Mouse (Mus musculus) macrophage (primary cell): ENCODE results near the gene Gnas. TPM values are rescaled to one million over a fixed set of nuclear protein-coding genes. Genes with fewer than 3 reads are reported as not detected.

Source experiments
- H3K27ac ChIP-seq: fragments of 350-480 bp; formaldehyde crosslinking; 2 replicates; pipeline ENCODE4 v1.9.0; 2021
- H3K36me3 ChIP-seq: fragments of 350-480 bp; formaldehyde crosslinking; 2 replicates; pipeline ENCODE4 v1.9.0; 2021; ENCODE audit errors: inconsistent target
- H3K4me3 ChIP-seq: fragments of 350-480 bp; formaldehyde crosslinking; 2 replicates; pipeline ENCODE4 v1.9.0; 2021; ENCODE audit errors: inconsistent target
- H3K79me2 ChIP-seq: fragments of 350-480 bp; formaldehyde crosslinking; 2 replicates; pipeline ENCODE4 v1.9.0; 2021; ENCODE audit errors: inconsistent target
- WGBS: methylation state at CpG from one replicate; pipeline ENCODE4 v1.1.7; 2026; ENCODE audit warnings: inconsistent platforms; ENCODE audit not compliant: missing documents; 5-methylcytosine and 5-hydroxymethylcytosine counted together
- polyA plus RNA-seq: library from polyadenylated mRNA; stranded (reverse); fragments of 250-400 nt; gene quantifications from 3 replicates; pipeline ENCODE4 v1.2.4, GENCODE M21; 2018; ENCODE audit warnings: inconsistent platforms
- total RNA-seq, 78 experiments: library from RNA; depleted of rRNA; stranded (reverse); fragments of 250-400 nt; gene quantifications; 1 replicate in 9 of 78; 2 replicates in 24 of 78; 3 replicates in 43 of 78; 4 replicates in 2 of 78; pipeline ENCODE4 v1.2.4; 2018; ENCODE audit warnings: inconsistent platforms in 56 of 78

The Gnas gene
- total RNA-seq (2018; cell fraction: chromatin; rRNA removed) = 100 to 1,000 TPM; 101 to 298 (median 163) TPM
- 100 to 1,000 TPM; 612 to 859 (median 697) TPM for total RNA-seq (2018; cell fraction: cytosol; rRNA removed)
- 100 to 1,000 TPM; 146 to 349 (median 236) TPM for total RNA-seq (2018; cell fraction: nucleus; rRNA removed)
- 589 to 618 TPM (median 597 TPM) in 3 replicates for polyA plus RNA-seq

- Histone ChIP-seq H3K36me3 (no peaks in the 10 kb centered on the region), H3K79me2 (no peaks in the 10 kb centered on the region), H3K4me3 (no peak within 1 kb of the TSS), H3K27ac (no peak within 1 kb of the TSS)
- WGBS = 72% methylated on average over 18 of the region's 19 CpGs
These were observed at the start of gene Gnas for GRCm38 (mm10) chr2:174284011-174284410. Gnas (plus strand) TSS chr2:174284320.

DNA sequence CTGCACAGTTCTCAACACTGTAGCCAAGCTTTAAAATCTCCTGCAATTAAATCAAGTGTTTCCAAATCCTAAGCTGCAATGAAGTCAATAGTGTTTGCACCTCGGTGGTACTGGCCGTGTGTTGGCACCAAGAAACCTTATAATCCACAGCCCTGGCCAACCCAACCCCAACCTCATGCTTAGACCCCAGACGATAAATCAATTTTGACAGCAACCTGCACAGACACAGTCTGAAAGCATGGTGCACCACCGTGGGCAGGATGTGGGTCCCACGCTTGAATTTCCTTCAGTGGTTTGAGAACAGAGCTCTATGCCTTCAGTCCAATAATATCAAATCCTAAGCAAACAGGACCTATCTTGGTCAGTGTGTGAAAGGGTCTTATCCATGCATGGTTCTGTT, 41.7 kb upstream of the Gnas start:
- 1% methylated on average over 5 of the region's 5 CpGs for WGBS
- no peak overlapping the region for H3K27ac ChIP-seq
- no peaks in the 10 kb centered on the region for H3K36me3 ChIP-seq

DNA sequence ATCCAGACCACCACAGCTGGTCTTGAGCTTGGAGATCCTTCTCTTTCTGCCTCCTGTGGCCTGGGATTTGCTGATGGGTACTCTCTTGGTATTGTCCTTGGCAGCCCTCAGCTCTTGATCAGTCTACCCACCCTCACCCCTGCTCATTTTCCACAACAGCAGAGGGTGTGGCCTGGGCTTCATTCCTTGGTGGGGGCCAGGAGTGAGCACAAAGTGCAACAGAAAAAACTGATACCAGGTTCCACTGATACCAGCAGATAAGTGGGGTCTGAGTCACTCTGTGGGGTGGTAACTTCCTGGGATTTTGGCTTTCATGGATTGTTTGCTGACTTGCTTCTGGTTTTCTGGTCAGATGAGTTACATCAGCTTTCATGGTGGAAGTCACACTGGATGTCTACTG, 32.2 kb upstream of the Gnas start:
- Histone ChIP-seq H3K36me3 (no peaks in the 10 kb centered on the region), H3K27ac (no peak overlapping the region), H3K4me3 (no peak overlapping the region), H3K79me2 (no peaks in the 10 kb centered on the region)

More for the DNA sequence above, 41.7 kb upstream of the Gnas start:
- Histone ChIP-seq H3K79me2 (no peaks in the 10 kb centered on the region), H3K4me3 (no peak overlapping the region)

DNA sequence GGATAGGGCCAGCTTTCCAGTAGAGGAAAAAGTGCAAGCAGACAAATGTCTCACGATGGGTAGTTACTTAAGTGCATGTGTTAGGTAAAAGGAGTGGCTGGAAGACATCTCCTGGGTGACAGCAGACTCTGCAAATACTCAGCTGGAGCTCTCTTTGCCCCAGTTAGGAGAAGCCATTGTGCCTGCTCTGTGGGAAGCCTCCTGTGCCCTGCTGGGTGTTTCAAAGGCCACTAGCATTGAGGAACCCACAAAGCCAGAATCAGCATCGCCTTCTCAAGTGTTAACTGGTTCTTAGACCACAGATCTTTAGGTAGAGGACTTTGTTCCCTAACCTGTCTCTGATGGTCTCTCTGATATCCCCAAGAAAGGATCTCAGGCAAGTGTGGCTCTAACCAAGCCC, 26.8 kb upstream of the Gnas start:
- Histone ChIP-seq H3K36me3 (no peaks in the 10 kb centered on the region), H3K79me2 (no peaks in the 10 kb centered on the region), H3K27ac (no peak overlapping the region), H3K4me3 (no peak overlapping the region)
- WGBS = 38% methylated on average over 2 of the region's 2 CpGs

DNA sequence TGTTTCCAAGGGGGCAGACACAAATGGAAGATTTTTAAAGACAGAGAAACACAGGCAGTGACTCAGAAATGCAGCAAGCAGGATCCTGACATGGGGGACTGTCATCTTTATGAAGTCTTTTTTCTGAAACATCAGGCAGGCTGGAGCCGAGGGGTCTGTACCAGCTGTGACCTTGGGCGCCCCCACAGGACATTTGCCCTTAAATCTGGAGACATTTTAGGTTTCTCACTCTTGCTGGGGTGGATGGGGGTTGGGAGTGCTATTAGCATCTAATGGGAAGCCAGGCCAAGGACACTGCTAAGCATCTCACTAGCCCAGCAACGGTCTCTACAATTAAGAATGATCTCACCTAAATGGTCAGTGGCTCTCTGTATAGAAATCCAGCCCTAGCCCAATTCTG, 24.1 kb upstream of the Gnas start:
- no peaks in the 10 kb centered on the region for H3K36me3 ChIP-seq
- WGBS = 28% methylated on average over 3 of the region's 3 CpGs

GRCm38 (mm10) chr2:174260908-174261800, 23.0 kb upstream of the Gnas start:
- WGBS = 34% methylated on average over 4 of the region's 4 CpGs
- Histone ChIP-seq H3K27ac (no peak overlapping the region), H3K36me3 (no peaks in the 10 kb centered on the region), H3K79me2 (no peaks in the 10 kb centered on the region), H3K4me3 (no peak overlapping the region)

More for the DNA sequence above, 24.1 kb upstream of the Gnas start:
- no peak overlapping the region for H3K27ac ChIP-seq
- no peaks in the 10 kb centered on the region for H3K79me2 ChIP-seq
- no peak overlapping the region for H3K4me3 ChIP-seq

DNA sequence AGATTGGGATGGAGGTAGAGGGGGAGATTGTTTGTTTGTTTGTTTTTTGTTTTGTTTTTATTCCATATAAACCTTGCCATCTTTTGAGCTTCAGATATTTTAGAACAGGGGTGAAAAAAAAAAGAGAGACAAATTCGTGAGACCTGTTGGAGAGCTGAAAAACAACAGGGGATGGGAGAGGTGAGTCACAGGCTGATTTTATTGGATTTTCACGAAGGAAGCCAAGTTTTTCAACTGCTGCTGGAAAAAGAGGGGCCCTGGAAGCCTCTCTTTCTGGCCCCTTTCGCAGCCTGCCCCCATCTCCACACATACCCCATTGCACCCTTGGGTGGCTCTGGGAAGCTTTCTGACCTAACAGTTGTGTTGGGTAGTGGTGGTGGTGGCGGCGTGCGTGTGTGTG, 22.3 kb upstream of the Gnas start:
- no peak overlapping the region for H3K27ac ChIP-seq
- no peaks in the 10 kb centered on the region for H3K79me2 ChIP-seq
- no peaks in the 10 kb centered on the region for H3K36me3 ChIP-seq
- 55% methylated on average over 3 of the region's 6 CpGs for WGBS
- H3K4me3 ChIP-seq = no peak overlapping the region

GRCm38 (mm10) chr2:174263110-174263815, 20.9 kb upstream of the Gnas start:
- 71% methylated on average over 5 of the region's 5 CpGs for WGBS
- Histone ChIP-seq H3K27ac (no peak overlapping the region), H3K36me3 (no peaks in the 10 kb centered on the region), H3K4me3 (no peak overlapping the region), H3K79me2 (no peaks in the 10 kb centered on the region)

DNA sequence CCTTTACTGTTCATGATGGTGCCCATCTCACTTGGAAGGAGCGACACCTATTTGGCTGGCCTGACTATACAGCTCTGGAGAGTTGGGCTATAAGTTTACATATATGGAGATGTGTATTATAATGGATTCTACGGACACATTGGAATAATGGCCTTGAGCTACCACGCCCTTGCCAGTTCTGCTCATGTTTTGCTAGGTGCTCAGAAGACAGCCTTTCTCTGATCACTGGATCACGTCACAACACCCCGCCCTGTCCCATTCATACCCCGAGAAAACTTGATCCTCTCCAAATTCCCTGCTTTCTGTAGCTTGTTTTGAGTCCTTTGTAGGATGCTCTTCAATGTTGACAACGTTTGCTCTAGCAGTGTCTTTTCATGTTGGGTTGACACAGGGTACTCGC, 19.9 kb upstream of the Gnas start:
- 89% methylated on average over 8 of the region's 8 CpGs for WGBS
- no peaks in the 10 kb centered on the region for H3K36me3 ChIP-seq
- H3K79me2 ChIP-seq = no peaks in the 10 kb centered on the region
- no peak overlapping the region for H3K27ac ChIP-seq
- no peak overlapping the region for H3K4me3 ChIP-seq

DNA sequence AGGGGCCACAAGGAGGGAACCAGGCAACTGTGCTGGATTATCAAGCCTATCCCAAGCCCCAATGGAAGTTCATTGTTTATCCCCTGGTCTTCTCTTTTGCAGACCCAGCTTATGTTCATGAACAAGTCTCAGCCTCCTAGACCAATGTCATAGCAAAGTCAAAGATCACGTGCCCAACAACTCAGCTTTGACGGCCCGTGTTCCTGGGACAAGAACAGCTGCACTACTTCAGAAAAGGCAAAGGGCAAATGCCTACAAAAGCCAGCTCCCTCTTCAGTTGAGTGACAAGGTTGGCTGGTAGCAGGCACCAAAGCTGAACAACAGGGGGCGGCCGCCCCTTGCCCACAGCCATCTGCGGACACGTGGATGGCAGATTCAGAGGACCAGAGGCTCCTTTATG, 13.7 kb upstream of the Gnas start:
- Histone ChIP-seq H3K4me3 (no peak overlapping the region), H3K27ac (no peak overlapping the region), H3K79me2 (no peaks in the 10 kb centered on the region), H3K36me3 (no peaks in the 10 kb centered on the region)
- WGBS = 95% methylated on average over 7 of the region's 7 CpGs

GRCm38 (mm10) chr2:174271459-174271858, 12.7 kb upstream of the Gnas start:
- WGBS = 94% methylated on average over 5 of the region's 6 CpGs
- no peak overlapping the region for H3K27ac ChIP-seq
- H3K36me3 ChIP-seq = no peaks in the 10 kb centered on the region
- no peak overlapping the region for H3K4me3 ChIP-seq
- H3K79me2 ChIP-seq = no peaks in the 10 kb centered on the region

DNA sequence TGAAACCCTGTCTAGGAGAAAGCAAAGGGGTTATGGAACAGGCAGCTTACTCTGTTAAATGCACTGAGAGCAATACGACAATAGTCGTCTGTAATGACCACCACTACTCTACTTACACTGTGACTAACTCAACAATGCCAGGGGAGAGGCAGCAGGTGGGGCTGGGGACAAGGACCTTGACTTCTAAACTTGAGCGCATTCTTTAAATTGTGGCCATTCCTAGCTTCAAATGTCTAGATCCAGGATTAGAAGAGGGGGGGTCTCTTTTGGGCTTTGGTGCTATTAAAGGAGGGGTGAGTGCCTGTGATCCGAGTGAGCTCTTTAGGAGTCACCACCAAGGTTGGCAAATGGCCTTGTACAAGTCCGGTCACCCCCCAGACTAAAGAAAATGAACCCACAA, 11.0 kb upstream of the Gnas start:
- H3K27ac ChIP-seq = no peak overlapping the region
- H3K36me3 ChIP-seq = no peaks in the 10 kb centered on the region
- no peak overlapping the region for H3K4me3 ChIP-seq
- 90% methylated on average over 5 of the region's 5 CpGs for WGBS
- no peaks in the 10 kb centered on the region for H3K79me2 ChIP-seq

DNA sequence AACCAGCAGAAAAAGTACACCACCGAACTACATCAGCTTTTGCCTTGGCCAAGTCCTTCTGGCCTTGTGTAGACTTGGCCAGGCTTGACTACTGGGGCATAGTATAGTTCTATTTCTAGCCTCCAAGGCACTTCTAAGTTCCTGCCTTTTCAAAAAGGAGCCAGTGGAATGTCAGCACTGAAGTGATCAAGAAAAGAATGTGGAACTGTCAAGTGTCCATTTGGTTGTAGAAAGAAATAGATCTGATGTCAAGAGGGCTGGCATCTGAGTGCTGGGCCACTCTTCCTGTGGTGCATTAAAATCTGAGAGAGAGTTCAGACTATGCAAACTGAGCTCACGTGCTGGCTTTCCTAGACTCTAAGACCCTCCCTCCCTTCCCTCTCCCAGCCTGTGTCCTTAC, 10.2 kb upstream of the Gnas start:
- Histone ChIP-seq H3K79me2 (no peaks in the 10 kb centered on the region), H3K27ac (no peak overlapping the region), H3K4me3 (no peak overlapping the region), H3K36me3 (no peaks in the 10 kb centered on the region)
- WGBS = 85% methylated on average over 2 of the region's 2 CpGs

GRCm38 (mm10) chr2:174279771-174280170, 4.3 kb upstream of the Gnas start:
- Histone ChIP-seq H3K79me2 (no peaks in the 10 kb centered on the region), H3K4me3 (no peak overlapping the region), H3K27ac (no peak overlapping the region), H3K36me3 (no peaks in the 10 kb centered on the region)
- WGBS = 82% methylated on average over 8 of the region's 8 CpGs

- H3K4me3 ChIP-seq = no peak overlapping the region
- 54% methylated on average over 11 of the region's 11 CpGs for WGBS
- H3K79me2 ChIP-seq = no peaks in the 10 kb centered on the region
- H3K36me3 ChIP-seq = no peaks in the 10 kb centered on the region
- H3K27ac ChIP-seq = no peak overlapping the region
These were observed 779 bp upstream of the Gnas start for GRCm38 (mm10) chr2:174283341-174283740.
